Mouse (Mus musculus) left cerebral cortex, adult 18-20 months (tissue): Measurements from ENCODE around the gene Kif20b. TPM values are rescaled to one million over a fixed set of nuclear protein-coding genes. Genes with fewer than 3 reads are reported as not detected.

Experiments
- DNase-seq, 2 experiments: peaks; one replicate each; pipeline ENCODE4 v3.0.0; 2021 to 2022; ENCODE audit warnings: low spot score in 2 of 2, mixed read lengths in 1 of 2
- long read RNA-seq, 2 experiments: library from polyadenylated mRNA; stranded (forward); transcript quantifications; one replicate each; pipeline ENCODE4 v2.0.0; 2021
- total RNA-seq, 2 experiments: library from RNA; stranded (reverse); gene quantifications; 2 replicates each; pipeline ENCODE4 v1.2.3; 2021

Gene Kif20b
- 1 to 10 TPM in 1 of 2 experiments, under 1 TPM in 1; 0.63 to 1.1 TPM for total RNA-seq
- long read RNA-seq, experiment 1: 0 reads
- long read RNA-seq, experiment 2: 0 reads

DNA sequence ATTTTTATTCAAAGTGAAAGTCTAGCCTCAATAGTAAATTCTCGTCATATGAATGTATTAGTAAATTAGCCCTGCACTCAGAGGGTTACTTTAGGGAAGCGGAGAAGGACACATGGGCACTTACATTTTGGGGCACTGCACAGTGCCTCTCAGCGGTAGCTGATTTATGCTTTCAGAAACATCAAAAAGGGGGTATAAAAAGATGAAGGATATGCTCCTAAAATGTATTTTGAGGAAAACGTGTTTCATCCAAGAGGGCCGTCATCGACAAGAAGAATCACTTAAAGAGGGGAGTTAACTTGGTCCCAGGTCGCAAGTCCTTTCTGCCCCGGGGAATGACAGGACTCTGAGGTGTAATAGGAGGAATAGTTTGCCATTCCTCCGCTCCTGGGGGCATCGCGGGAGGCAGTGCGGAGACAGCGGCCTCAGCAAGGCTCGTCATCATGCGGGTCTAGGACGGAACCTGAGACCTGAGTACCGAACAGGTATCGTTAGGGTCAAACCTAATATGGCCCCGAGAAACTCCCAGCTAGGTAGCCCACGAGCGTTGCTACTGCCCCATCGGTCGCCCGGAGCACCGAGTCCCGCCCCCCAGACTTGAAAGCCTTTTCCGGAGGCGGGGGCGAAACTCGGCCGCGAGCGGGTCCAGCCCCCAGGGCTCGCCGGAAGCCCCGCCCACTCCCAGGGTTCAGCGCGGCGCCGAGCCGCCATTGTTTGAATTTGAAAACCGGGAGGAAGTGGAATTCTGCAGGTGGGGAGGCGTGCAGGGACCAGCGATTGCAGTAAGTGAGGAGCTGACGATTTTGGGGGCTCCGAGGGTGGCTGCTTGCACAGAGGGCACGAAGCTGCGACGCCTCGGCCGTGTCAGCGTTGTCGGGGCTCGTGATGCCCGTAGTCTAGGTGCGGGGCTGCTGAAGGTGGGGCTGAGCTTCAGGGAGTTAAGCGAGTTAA lies at the start of gene Kif20b:
Gene Kif20b, plus strand, starts transcription at position 710 of the 951 bp plus-strand sequence.
- DNase-seq: peak; percentile 87 to 89

DNA sequence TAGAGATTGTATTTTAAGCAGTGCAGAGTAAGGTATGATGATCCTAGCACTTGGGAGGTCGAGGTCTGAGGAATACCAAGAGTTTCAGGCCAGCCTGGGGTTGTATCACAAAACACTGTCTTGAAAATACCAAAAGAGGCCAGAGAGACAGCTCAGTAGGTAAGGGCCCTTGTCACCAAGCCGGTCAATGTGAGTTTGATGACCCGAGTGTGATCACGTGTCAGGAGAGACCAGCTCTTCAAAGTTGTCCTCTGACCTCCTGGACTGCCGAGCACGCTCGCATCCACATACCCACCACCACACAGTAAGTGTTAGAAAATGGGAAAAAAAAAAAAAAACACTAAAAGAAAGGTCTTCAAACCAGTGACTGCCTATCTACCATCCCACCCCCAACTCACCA lies 45.5 kb upstream of the Kif20b start:
- no peak for DNase-seq

- peak; percentile 72 to 82 for DNase-seq
Observed at GRCm38 (mm10) chr19:34877898-34878602, 44.1 kb upstream of the Kif20b start.

- peak; percentile 74 to 83 for DNase-seq
Observed at GRCm38 (mm10) chr19:34878603-34879541, 43.3 kb upstream of the Kif20b start, which contains the start of gene Pank1. TSS of gene Pank1 (minus strand) at chr19:34879455.

DNA sequence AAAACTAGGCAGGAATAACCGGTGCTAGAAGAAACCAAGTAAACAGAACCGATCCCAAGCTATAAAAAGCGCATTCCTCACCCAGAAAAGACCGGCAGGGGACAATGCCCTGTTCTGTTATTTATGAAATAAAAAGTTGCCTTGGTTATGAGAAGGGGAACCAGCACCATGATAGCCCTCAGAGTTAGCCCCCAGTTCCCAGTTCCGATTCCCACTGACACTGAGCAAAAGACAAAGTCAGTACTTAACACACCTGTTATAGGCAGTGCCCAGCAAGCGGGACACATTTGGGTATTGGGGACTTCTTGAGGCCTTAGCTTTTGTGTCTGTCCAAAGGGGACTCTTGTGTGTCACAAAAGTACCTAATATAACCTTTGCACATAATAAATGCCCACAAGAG lies 42.5 kb upstream of the Kif20b start:
- DNase-seq: no peak

DNA sequence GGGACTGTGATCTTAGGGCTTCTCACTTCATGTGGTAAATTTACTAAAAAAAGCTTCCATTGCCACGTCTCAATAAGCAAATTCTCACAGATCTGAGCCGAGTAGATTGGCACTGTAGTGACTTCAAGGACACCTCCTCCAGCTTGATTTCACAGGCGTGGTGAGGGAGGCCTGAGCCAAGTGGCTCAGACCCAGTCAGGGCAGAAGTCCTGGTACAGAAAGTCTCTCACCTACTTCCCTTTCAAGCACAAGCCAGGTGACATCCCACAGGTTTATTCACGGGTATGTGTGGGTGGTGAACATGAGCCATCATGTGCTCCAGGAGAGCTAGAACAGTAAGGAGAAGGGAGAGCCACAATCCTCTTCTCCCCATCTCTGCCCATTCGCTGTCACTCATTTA lies 41.0 kb upstream of the Kif20b start:
- DNase-seq: peak in 1 of 2 experiments; percentile 14

DNA sequence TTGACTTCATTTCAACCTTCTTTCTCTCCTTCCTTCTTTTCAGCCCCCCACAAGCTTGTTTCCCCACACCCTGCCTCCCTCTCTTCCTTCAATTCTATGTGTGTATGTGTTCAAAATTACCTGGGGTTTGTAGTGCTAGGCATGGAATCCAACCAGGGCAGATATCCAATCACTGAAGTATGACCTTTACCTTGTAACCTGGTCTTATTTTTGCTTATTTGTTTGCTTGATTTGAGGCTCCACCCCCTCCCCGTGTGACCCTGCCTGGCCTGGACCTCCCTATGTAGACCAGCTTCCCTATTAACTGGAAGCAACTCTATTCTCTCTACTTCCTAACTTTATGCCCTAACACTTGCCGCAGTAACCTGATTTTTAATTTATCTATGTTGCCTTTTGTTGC lies 39.7 kb upstream of the Kif20b start:
- DNase-seq: no peak

DNA sequence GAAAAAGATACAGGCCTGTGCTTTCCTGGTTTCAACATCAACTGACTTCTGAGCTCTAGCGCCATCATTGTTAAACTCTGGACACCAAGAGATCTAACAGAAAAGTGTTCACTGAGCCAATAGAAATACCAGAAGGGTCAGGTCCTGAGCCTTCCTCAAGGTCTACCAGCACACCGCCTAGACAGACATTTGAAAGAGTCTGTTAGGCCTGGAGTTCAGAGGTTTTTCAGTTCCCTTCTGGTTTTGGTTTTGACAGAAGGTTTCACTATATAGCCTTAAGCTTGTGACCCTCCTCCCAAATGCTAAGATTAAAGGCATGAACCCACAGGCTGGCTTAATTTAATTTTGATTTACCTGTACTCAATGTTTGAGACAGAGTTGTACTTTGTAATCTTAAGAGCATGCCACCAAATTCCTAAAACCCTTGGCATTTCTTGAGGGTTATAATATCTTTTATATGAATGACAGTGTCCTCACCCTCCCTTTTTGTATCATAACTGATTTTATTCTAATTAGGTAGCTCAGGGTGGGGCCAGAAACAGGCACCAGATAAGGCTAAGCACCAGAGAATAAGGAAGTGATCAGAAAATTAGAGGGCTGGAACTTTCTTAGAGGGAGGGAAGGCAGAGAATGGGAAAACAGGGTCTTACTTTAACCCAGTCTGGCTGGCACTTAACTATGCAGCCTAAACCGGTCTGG lies 38.5 kb upstream of the Kif20b start:
- DNase-seq: no peak

DNA sequence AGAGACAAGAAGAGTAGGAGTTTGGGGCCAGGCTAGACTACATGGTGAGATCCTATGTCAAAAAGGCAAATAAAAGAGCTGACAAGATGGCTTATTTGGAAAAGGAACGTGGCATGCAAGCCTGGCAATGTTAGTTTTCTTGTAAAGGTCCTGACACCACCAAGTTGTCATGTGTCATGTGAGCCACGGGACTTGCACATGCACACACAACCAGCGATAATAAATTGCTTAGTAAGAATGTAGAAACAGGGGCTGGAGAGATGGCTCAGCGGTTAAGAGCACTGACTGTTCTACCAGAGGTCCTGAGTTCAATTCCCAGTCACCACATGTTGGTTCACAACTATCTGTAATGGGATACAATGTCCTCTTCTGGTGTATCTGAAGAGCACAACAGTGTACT lies 35.8 kb upstream of the Kif20b start:
- no peak for DNase-seq

GRCm38 (mm10) chr19:34890981-34891380 lies 31.2 kb upstream of the Kif20b start:
- DNase-seq: no peak

DNA sequence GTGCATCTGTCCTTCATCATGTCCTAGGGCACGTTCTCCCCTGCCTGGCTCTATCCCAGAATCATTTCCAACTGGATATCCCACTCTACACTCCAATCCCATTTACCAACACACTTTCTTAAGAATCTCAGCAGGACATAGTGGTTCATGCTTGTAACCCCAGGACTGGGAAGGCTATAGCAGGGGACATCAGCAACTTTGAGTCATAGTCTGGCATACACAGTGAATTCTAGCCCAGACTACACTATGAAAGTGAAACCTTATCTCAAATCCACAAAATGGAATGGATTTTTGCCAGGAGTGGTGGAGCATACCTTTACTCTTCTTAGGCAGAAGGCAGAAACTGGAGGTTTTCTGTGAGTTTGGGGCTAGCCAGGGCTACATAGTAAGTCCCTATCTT lies 30.6 kb upstream of the Kif20b start:
- no peak for DNase-seq

DNA sequence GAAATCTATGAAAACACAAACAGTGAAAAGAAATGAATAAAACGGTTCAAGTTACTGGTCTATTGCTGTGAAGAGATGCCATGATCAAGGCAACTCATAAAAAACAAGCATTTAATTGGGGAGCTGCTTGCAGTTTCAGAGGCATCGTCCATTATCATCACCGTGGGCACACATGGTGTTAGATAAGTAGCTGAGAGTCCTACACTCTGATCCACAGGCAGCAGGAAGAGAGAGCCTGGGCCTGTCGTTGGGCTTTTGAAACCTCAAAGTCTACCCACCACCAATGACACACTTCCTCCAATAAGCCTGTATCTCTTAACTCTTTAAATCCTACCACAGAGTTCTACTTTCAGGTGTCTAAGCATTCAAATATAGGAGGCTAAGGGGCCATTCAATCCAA lies 27.1 kb upstream of the Kif20b start:
- DNase-seq: no peak

- DNase-seq: no peak
Observed at GRCm38 (mm10) chr19:34897082-34897965, 24.8 kb upstream of the Kif20b start.

GRCm38 (mm10) chr19:34898941-34899340 lies 23.2 kb upstream of the Kif20b start:
- DNase-seq: no peak

GRCm38 (mm10) chr19:34901266-34901665 lies 20.9 kb upstream of the Kif20b start:
- no peak for DNase-seq

- no peak for DNase-seq
Observed at GRCm38 (mm10) chr19:34901735-34902134, 20.4 kb upstream of the Kif20b start.

- no peak for DNase-seq
Observed at GRCm38 (mm10) chr19:34904032-34904431, 18.1 kb upstream of the Kif20b start.

DNA sequence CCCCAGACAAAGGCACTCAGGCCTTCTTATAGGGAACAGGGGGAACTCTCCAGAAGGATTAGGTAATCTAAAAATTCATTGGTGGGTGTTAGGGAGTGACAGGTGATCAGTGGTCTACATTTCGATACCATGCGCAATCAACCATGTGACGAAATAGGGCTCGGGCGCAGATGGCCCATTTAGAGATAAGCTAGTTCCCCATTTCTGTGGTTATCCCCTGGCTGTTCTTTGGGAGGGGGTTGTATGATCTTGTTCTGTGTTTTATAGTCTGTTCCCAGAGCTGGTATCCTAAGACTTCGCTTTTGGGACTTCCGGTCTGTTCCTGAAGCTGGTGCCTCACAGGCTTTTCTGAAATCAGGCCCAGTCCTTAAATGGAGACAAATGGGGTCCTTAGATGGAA lies 16.7 kb upstream of the Kif20b start:
- DNase-seq: no peak

DNA sequence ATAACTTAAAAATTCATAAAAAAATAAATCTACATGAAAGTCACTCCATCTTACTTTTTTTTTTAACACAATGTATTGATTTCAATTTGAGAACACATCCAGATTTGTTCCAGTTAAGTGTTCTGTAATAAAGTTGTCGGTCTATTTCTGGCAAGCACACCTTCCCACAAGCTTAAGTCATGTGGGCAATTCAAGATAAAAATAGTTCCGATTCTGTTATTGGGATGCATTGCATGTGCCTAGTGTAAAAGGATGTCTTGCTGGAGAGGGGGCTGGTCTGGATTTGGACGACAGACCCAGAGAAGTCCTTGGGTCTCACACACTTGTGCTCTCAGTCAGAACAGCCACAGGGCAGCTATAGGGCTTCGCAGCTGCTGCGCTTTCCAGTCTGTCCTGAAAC lies 15.4 kb upstream of the Kif20b start:
- DNase-seq: no peak
